Mouse (Mus musculus) embryonic fibroblast, embryonic 13.5 days (primary cell): ENCODE measurements around the gene Vps26c. TPM values are rescaled to one million over a fixed set of nuclear protein-coding genes. Genes with fewer than 3 reads are reported as not detected.

ENCODE experiments used
- H3K27ac ChIP-seq: 2 replicates; pipeline ENCODE4 v1.5.1; 2012; ENCODE audit warnings: low read length, control low read depth, inconsistent platforms; ENCODE audit not compliant: insufficient read depth
- H3K4me1 ChIP-seq: 2 replicates; pipeline ENCODE4 v1.6.1; 2011; ENCODE audit warnings: low read length; ENCODE audit not compliant: control insufficient read depth, insufficient read depth
- H3K4me3 ChIP-seq: 2 replicates; pipeline ENCODE4 v1.5.1; 2011; ENCODE audit warnings: mild to moderate bottlenecking, control low read depth, low read length; ENCODE audit not compliant: insufficient read depth
- CTCF ChIP-seq: IDR thresholded peaks from 2 replicates; pipeline ENCODE4 v1.5.1; 2011; ENCODE audit warnings: mild to moderate bottlenecking, control low read depth, low read length, moderate library complexity, borderline replicate concordance; ENCODE audit not compliant: insufficient read depth
- POLR2A ChIP-seq: IDR thresholded peaks from 2 replicates; pipeline ENCODE4 v1.6.1; 2011; ENCODE audit warnings: low read depth, mild to moderate bottlenecking, control low read depth, low read length, moderate library complexity
- polyA plus RNA-seq: library from polyadenylated mRNA; stranded (reverse); fragments of >200 nt; gene quantifications from 2 replicates; pipeline ENCODE4 v1.2.4, GENCODE M21; 2011; ENCODE audit warnings: low read depth; ENCODE audit not compliant: missing spikeins, insufficient read length

The Vps26c gene
- polyA plus RNA-seq, 1 experiment = 46.2 TPM

DNA sequence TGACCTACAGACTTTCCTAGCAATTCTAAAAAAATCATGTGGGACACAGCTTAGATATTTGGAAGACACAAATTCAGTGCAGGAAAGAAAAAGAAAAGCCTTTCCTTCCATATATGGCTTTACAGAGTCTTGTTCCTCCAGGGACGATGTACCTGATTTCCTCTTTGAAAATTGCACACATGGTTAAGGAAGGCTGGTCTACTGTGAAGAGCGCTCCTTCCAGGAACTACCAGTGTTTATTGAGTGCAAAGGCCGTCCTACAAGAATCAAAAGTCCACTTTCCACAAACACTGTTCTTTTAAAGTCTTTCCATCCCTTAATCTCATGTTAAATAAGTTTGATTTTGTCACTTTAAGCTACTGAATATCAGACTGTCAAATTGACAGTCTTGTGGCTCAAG is 916 bp upstream of the Vps26c start:
- no peaks in the 10 kb centered on the region for H3K4me1 ChIP-seq
- peak overlapping the region; percentile 91 for H3K4me3 ChIP-seq
- no peak; the same call in 1 of the 2 replicates for TF ChIP-seq POLR2A
- H3K27ac ChIP-seq = peak overlapping the region; percentile 82

DNA sequence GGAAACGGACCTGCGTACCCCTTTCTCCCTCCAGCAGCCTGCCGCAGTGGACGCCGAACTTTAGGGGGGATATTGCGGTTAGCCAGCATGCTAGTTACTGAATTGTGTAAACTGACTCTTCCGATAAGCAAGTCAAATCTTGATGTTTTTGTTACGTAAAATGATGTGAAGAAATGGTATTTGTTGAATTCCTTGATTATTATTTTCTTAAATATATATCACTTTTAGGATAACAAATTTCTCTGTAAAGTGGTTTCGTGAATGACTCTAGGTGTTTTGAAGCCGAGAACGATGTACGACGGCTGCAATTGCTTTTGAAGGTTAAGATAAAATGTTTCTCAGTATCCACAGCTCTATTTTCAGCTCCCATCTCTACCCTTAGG is 513 bp upstream of the Vps26c start:
- Histone ChIP-seq H3K4me1 (no peaks in the 10 kb centered on the region), H3K27ac (peak overlapping the region; percentile 82), H3K4me3 (peak overlapping the region; percentile 91)
- TF ChIP-seq POLR2A = no peak
- TF ChIP-seq CTCF = no peak

DNA sequence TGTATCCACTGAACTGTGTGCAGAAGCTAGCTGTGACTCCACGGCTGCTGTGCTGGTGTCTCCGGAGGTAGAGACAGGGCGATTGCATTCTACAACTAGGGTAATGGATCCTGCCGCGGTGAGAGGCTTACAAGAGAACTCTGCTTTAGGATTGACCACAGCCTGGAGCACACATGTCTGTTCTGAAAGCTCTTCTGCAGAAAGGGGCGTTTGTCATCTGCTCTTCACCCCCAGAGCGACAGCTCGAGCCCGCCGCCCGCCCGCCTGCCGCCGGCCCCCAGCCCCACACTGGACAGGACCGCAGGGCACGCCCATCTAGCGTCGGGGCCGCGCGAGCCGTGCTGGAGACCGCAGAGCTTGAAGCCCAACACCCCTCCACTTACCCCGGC is 681 bp downstream of the Vps26c start:
- TF ChIP-seq CTCF (no peak), POLR2A (no peak; the same call in 1 of the 2 replicates)
- H3K27ac ChIP-seq = peak overlapping the region; percentile 85
- no peaks in the 10 kb centered on the region for H3K4me1 ChIP-seq
- H3K4me3 ChIP-seq = peak overlapping the region; percentile 91

DNA sequence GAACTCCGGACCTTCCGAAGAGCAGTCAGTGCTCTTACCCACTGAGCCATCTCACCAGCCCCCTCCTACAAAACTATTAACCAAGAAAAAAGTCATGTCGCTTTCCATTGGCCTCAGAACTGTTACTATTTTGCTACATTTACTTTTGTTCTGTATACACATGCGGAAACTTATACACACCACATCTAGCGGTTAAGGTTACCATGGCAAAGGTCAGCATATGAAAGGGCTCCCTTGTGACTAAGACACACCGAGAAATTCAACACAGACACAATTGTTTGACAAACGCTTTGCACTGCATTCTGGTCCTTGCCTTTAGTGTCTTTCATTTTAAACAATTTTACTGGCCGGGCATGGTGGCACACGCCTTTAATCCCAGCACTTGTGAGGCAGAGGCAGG is 1.9 kb downstream of the Vps26c start:
- no peak for TF ChIP-seq CTCF
- no peak for TF ChIP-seq POLR2A
- Histone ChIP-seq H3K27ac (no peak overlapping the region), H3K4me3 (peak overlapping the region; percentile 16; the same call in 1 of the 2 replicates)

DNA sequence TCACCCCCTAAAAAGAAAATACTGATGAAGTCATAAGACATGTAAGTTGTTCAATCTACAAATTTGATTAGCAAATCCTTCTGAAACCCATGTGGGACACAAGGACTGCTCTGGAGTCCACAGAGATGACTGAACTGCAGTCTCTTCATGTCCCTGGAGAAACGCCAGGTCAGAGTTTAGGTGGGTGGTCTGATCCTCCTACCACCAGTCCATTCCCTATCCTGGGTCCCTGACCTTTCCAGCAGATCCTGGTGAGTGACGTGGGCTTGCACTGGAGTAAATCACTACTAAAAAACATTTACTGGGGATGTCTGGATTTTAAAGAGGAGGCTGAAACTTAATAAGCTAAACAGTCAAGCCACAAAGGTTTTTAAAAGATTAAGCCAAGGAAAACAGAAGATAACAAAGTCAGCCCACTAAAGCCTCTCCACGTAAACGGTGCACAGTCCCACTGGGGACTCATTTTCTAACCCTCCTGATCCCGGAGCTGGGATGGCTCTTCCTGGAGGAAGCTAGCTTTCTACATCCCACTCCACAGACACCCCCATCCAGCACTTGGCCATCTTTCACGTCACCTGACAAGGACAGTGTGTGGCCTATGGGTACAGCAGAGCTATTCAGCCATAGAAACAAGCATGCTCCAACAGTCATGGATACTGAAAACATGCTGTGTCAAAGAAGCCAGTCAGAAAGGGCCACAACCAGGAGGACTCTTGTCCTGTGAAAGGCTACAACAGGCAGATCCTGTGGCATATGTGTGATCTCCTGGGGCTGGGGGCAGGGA is 2.8 kb downstream of the Vps26c start:
- 0 out of 2 replicates have a peak, but pooled peaks cover 4% of the 10 kb centered on the region for H3K4me1 ChIP-seq
- H3K4me3 ChIP-seq = no peak overlapping the region
- H3K27ac ChIP-seq = no peak overlapping the region
- TF ChIP-seq CTCF = no peak
- no peak for TF ChIP-seq POLR2A

More for the DNA sequence above, 1.9 kb downstream of the Vps26c start:
- no peaks in the 10 kb centered on the region for H3K4me1 ChIP-seq

DNA sequence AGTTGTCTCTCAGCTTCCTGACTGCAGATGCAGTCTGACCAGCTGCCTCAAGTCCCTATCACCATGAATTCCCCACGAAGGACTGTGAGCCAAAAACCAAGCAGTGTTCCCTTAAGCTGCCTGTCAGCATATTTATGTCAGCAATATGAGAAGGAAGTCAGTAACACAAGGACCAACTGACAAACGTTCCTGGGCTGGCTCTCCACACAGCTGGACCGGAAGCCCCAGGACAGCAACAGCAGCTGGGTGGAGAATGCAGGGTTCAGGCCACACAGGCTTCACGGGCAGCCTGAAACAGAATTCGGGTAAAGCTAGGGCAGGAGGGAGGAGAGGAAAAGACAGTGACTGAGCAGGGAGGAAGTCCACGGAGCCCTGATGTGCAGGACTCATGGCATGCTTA is 7.6 kb downstream of the Vps26c start:
- H3K4me1 ChIP-seq = 0 out of 2 replicates have a peak, but pooled peaks cover 4% of the 10 kb centered on the region
- peak overlapping the region; percentile 19; the same call in 1 of the 2 replicates for H3K27ac ChIP-seq
- H3K4me3 ChIP-seq = no peak overlapping the region
- TF ChIP-seq POLR2A = no peak
- no peak for TF ChIP-seq CTCF

DNA sequence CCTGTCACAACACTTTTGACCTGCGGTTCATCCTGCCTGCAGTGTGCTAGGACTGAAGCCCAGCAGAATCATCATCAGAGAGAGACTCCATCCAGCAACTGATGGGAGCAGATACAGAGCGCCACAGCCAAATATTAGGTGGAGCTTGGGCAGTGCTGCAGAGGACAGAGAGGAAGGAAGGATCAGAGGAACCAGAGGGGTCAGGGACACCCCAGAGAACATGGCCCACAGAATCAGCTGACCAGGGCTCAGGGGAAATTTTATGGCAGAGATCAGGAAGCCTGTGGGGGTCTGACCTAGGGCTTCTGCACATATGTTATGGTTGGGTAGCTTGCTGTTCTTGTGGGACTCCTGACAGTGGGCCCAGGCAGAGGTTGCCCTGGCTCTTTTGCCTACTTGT is 9.0 kb downstream of the Vps26c start:
- Histone ChIP-seq H3K27ac (no peak overlapping the region), H3K4me3 (no peak overlapping the region), H3K4me1 (0 out of 2 replicates have a peak, but pooled peaks cover 4% of the 10 kb centered on the region)
- no peak for TF ChIP-seq POLR2A

DNA sequence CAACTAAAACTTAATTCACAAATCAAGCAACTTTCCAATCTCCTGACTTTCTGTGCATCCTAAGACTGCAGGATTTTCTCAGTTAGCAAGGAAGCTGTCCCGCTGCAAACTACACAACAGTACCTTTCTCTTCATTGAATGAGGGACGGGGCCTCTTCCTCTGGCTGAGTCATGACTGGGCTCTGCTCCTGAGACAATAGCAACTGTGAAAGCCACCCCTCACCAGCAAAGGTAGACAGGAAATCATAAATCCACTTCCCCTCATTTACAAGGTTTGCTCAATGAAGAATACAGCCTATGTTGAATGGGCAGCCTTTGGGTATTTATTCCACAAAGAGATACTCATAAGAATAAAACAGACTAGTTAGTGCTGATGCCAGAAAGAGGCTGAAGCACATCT is 16.6 kb downstream of the Vps26c start:
- TF ChIP-seq CTCF (no peak), POLR2A (no peak)
- no peak overlapping the region for H3K27ac ChIP-seq
- H3K4me3 ChIP-seq = no peak overlapping the region
- H3K4me1 ChIP-seq = peaks cover 2% of the 10 kb centered on the region

DNA sequence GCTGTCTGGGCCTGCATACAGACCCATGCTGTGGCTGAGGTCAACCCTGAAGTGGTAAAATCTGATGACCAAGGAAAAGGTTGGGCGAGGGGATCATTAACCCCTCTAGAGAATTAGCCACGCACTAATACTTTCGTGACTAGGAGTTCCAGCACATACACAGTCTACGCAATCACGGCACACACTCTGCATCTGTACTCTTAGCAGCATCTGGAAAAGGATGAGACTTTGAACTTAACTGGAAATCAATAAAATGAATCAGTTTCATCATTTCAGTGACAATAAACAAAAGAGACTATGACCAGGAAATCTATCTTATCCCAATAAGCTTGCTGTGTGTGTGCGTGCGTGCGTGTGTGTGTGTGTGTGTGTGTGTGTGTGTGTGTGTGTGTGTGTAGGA is 17.9 kb downstream of the Vps26c start:
- Histone ChIP-seq H3K27ac (no peak overlapping the region), H3K4me1 (peaks cover 2% of the 10 kb centered on the region), H3K4me3 (no peak overlapping the region)
- TF ChIP-seq CTCF (no peak), POLR2A (no peak)

DNA sequence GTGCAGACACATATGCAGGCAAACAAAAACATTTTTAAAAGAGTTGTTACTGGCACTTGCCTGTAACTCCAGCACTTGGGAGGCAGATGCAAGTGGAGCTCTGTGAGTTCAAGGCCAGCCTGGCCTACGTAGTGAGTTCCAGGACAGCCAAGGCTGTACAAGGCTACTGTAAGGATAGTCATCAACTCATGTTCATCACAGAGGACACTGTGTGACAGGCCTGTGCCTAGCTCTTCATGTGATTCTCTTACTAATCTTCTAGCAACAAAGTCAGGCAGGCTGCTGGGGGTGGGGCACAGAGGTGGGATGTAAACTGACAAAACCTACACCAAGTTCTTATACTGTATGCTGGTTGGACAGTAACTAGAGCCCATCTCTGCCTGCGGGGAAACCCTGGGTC is 19.6 kb downstream of the Vps26c start:
- Histone ChIP-seq H3K27ac (no peak overlapping the region), H3K4me3 (no peak overlapping the region), H3K4me1 (peaks cover 2% of the 10 kb centered on the region)
- TF ChIP-seq CTCF (no peak), POLR2A (no peak)

DNA sequence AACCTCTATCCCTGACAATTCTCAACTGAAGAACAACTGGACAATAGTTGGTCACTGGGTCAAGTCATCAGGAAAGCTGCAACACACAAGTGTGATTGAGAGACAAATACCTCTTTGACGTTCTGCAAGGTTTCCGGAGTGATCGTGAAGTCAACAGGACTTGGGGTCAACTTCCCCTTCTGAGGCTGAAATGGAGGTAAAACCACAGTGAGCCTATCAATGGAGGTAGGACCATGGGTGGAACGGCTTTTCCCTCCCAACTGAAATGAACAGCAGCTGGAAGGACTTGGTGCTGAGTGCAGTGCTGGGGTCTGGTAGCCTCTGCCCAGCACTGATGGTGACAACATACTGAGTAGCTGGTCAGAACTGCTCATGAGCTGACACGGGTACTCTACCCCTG is 22.4 kb downstream of the Vps26c start:
- H3K27ac ChIP-seq = no peak overlapping the region
- TF ChIP-seq CTCF = no peak
- TF ChIP-seq POLR2A = no peak
- H3K4me1 ChIP-seq = no peaks in the 10 kb centered on the region; the same call in 1 of the 2 replicates
- H3K4me3 ChIP-seq = no peak overlapping the region
